Mouse (Mus musculus) ES-Bruce4 (cell line): ENCODE results near the gene Sgk2. TPM values are rescaled to one million over a fixed set of nuclear protein-coding genes. Genes with fewer than 3 reads are reported as not detected.

Source experiments
- H3K27ac ChIP-seq: 2 replicates; pipeline ENCODE4 v1.5.1; 2012; ENCODE audit warnings: low read length, inconsistent platforms; ENCODE audit not compliant: insufficient read depth
- H3K27me3 ChIP-seq: 2 replicates; pipeline ENCODE4 v1.6.1; 2012; ENCODE audit warnings: mild to moderate bottlenecking, low read length, inconsistent platforms; ENCODE audit not compliant: control insufficient read depth, poor library complexity, insufficient read depth, severe bottlenecking
- H3K36me3 ChIP-seq: 2 replicates; pipeline ENCODE4 v1.6.1; 2012; ENCODE audit warnings: inconsistent platforms, mild to moderate bottlenecking, low read length, moderate library complexity; ENCODE audit not compliant: control insufficient read depth, poor library complexity, insufficient read depth, severe bottlenecking
- H3K4me1 ChIP-seq: one replicate; pipeline ENCODE4 v1.8.1; 2011; ENCODE audit warnings: low read length; ENCODE audit not compliant: control insufficient read depth, insufficient read depth
- H3K4me3 ChIP-seq: 2 replicates; pipeline ENCODE4 v1.5.1; 2011; ENCODE audit warnings: low read depth, mild to moderate bottlenecking, low read length
- H3K9ac ChIP-seq: 2 replicates; pipeline ENCODE4 v1.6.1; 2012; ENCODE audit warnings: low read depth, mild to moderate bottlenecking, inconsistent platforms; ENCODE audit not compliant: poor library complexity, severe bottlenecking
- H3K9me3 ChIP-seq: replicated peaks from 2 replicates; pipeline ENCODE4 v1.6.1; 2012; ENCODE audit warnings: mild to moderate bottlenecking, low read length, inconsistent platforms; ENCODE audit not compliant: control insufficient read depth, poor library complexity, insufficient read depth, severe bottlenecking
- CTCF ChIP-seq: IDR thresholded peaks from one replicate; pipeline ENCODE4 v1.8.1; 2011; ENCODE audit warnings: low read depth, low read length
- EP300 ChIP-seq: IDR thresholded peaks from 2 replicates; pipeline ENCODE4 v1.6.1; 2011; ENCODE audit warnings: low read depth, low read length; ENCODE audit not compliant: insufficient read depth
- POLR2A ChIP-seq: IDR thresholded peaks from one replicate; pipeline ENCODE4 v1.8.1; 2011; ENCODE audit warnings: low read length; ENCODE audit not compliant: insufficient read depth
- polyA plus RNA-seq: library from polyadenylated mRNA; stranded (reverse); fragments of >200 nt; gene quantifications from 2 replicates; pipeline ENCODE4 v1.2.4, GENCODE M21; 2011; ENCODE audit warnings: low read depth; ENCODE audit not compliant: missing spikeins, insufficient read depth, insufficient read length

Sgk2 gene
- polyA plus RNA-seq, 1 experiment: 0.66 TPM

DNA sequence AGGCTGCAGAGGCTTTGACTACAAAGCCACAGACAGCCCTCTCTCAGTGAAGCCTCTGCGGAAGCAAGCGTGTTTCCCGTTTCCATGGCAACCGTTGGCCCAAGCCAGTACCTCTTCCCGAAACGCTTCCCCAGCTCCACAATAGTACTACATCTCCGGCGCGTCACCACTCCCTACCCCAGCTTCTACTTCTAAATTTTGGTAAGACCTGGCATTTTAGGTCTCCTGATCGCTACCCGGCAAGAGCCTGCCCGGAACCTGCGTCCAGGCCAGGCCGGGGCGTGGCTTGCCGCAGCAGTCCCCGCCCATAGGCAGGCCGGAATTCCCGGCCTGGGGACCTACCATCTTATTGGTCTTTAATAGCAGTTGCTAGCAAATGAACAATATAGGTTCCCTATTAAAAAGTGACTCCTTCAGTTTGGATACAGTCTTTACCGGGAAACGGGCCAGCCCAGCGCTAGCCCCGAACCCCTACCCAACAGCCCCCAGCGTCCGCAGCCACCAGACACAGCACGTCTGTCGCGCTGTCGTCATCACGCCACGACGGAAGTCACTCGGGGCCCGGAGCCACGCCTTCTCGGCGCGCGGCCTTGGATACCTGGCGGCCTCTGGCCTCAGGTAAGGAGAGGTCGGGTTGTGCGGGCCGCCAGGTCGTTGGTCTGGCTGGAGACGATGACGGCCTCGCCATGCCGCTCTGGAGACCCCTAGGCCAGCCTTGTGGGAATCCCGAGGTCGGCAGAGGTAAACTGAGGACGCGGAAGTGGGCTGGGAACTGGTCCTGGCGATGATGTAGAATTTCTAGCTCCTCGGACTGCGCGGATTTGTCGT lies 30.0 kb downstream of the Sgk2 start, which contains the start of gene Ift52:
Gene Ift52, plus strand, starts transcription at position 439 of the 828 bp plus-strand sequence.
- Histone ChIP-seq H3K4me3 (peak within 1 kb of the TSS; percentile 92), H3K9ac (peak within 1 kb of the TSS; percentile 69), H3K4me1 (no peaks in the 10 kb centered on the region), H3K27ac (peak within 1 kb of the TSS; percentile 32), H3K36me3 (no peaks in the 10 kb centered on the region), H3K9me3 (no peaks in the 10 kb centered on the region), H3K27me3 (no peaks in the 10 kb centered on the region)
- TF ChIP-seq CTCF (no peak), EP300 (0 out of 2 replicates have a peak, but pooled peaks have one; percentile 15), POLR2A (no peak)

DNA sequence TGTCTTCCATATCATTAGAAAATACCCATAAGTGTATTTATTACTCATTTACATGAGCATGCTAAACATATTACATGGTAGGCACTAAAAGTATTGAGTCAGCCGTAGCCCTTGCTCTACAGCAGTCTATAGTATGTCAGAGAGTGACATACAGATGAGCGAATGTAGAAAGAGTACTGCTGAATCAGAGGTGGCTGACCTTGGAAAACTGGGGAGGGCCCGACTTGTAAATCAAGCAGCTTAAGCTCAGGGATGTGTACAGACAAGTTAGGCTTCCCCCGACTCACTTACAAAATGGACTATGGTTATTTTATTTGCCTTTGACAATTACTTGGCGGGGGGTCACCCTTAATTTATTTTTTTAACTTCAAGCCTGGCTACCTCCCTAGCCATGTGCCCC lies 44.2 kb downstream of the Sgk2 start:
- TF ChIP-seq CTCF: no peak
- TF ChIP-seq EP300: no peak
- no peak for TF ChIP-seq POLR2A

GRCm38 (mm10) chr2:163031757-163032156 lies 44.6 kb downstream of the Sgk2 start:
- H3K4me1 ChIP-seq: peaks cover 15% of the 10 kb centered on the region
- H3K36me3 ChIP-seq: peaks cover 10% of the 10 kb centered on the region
- no peaks in the 10 kb centered on the region for H3K27me3 ChIP-seq
- TF ChIP-seq CTCF (no peak), EP300 (peak; percentile 90)
- peak overlapping the region; percentile 97 for H3K27ac ChIP-seq
- peak overlapping the region; percentile 55 for H3K9ac ChIP-seq
- H3K9me3 ChIP-seq: no peaks in the 10 kb centered on the region
- no peak overlapping the region for H3K4me3 ChIP-seq

More for the DNA sequence above, 44.2 kb downstream of the Sgk2 start:
- Histone ChIP-seq H3K27me3 (no peaks in the 10 kb centered on the region), H3K9me3 (no peaks in the 10 kb centered on the region), H3K4me1 (peaks cover 11% of the 10 kb centered on the region), H3K36me3 (peaks cover 12% of the 10 kb centered on the region), H3K9ac (peak overlapping the region; percentile 55), H3K4me3 (no peak overlapping the region), H3K27ac (peak overlapping the region; percentile 97)

DNA sequence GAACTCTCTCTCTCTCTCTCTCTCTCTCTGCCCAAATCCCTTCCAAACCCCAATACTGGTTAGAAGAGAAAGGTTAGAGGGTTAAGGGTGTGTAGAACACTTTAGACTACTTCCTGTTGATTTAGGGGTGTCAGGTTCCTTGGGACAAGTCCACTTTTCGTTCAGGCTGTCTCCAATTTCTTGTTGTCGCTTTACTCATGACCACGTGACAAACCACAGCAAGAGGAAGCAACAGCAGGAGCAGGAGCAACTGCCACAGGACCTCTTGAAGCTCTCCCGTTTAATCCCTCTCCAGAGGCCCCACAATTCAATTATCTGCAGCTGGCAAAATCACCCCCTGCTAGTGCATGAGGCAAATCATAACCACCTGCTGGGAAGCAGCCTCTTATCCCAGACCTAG lies 45.5 kb downstream of the Sgk2 start:
- Histone ChIP-seq H3K4me3 (no peak overlapping the region), H3K9me3 (no peaks in the 10 kb centered on the region), H3K36me3 (peaks cover 10% of the 10 kb centered on the region), H3K27ac (peak overlapping the region; percentile 97), H3K9ac (0 out of 2 replicates have a peak overlapping the region, but pooled peaks have one; percentile 7), H3K4me1 (peaks cover 15% of the 10 kb centered on the region), H3K27me3 (no peaks in the 10 kb centered on the region)
- TF ChIP-seq EP300 (peak; percentile 78), CTCF (no peak), POLR2A (no peak)

DNA sequence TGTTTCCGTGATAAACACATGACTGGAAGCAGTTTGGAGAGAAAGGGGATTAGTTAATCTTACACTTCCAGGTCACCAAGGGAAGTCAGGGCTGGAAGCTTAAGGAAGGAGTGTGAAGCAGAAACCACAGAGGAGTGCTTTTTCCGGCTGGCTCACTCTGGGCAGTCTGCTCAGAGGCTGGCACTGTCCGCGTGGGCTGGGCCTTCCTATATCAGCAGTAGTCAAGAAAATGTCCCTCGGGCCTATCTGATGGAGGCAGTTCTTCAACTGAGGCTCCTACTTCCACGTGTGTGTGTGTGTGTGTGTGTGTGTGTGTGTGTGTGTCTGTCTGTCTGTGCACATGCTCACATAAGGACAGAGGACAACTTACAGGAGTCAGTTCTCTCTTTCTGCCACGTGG lies 52.8 kb downstream of the Sgk2 start:
- TF ChIP-seq CTCF: no peak
- no peak for TF ChIP-seq EP300
- TF ChIP-seq POLR2A: no peak
- 0 out of 2 replicates have a peak, but pooled peaks cover 4% of the 10 kb centered on the region for H3K9me3 ChIP-seq
- H3K27me3 ChIP-seq: no peaks in the 10 kb centered on the region
- peaks cover 34% of the 10 kb centered on the region for H3K36me3 ChIP-seq
- H3K4me3 ChIP-seq: no peak overlapping the region
- H3K27ac ChIP-seq: no peak overlapping the region
- no peak overlapping the region for H3K9ac ChIP-seq
- H3K4me1 ChIP-seq: peaks cover 5% of the 10 kb centered on the region

DNA sequence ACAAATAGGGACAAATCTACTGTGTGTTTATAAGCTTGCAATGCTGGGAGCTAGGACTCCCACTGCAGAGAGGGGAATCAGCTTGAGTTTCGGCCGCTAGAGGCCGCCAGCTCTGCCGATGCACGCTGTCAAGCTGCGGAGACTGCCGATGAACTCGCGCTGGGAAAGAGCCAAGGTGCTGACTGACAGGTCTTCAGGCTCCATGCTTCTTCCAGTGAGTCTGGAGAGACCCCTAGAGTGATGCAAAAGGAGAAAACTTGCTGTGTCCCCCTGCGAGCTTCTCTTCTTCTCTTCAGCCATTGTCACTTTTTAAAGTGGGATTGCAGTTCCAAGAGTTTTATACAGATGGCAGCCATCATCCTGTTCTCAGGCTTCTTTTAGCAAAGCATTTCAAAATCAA lies 61.0 kb downstream of the Sgk2 start:
- Histone ChIP-seq H3K9ac (no peak overlapping the region), H3K4me1 (no peaks in the 10 kb centered on the region), H3K4me3 (no peak overlapping the region), H3K9me3 (no peaks in the 10 kb centered on the region), H3K27ac (peak overlapping the region; percentile 68), H3K27me3 (no peaks in the 10 kb centered on the region), H3K36me3 (peaks cover 27% of the 10 kb centered on the region)
- TF ChIP-seq CTCF: peak; percentile 96
- TF ChIP-seq EP300: 0 out of 2 replicates have a peak, but pooled peaks have one; percentile 43
- no peak for TF ChIP-seq POLR2A
